Mouse (Mus musculus): ENCODE measurements around the gene Gm20388.
A peak's percentile ranks its signal among the peaks of the same experiment; 100 is the strongest.

- TF ChIP-seq POLR2A (IDR thresholded peaks at IDR 0.05; ENCODE audit: borderline replicate concordance, control insufficient read depth, low read depth, low read length) (0 out of 2 replicates have a peak, but pooled peaks have one; percentile 12), CTCF (IDR thresholded peaks at IDR 0.05; ENCODE audit: control insufficient read depth, insufficient read depth, low read length) (no peak)
These were observed 774.5 kb downstream of the Gm20388 start for GRCm38 (mm10) chr8:120685097-120685496.

Data from bone marrow, adult 2 months (tissue).